Mouse (Mus musculus) myocyte (in vitro differentiated cells): ENCODE measurements around the gene Med13.

ENCODE experiments used
- E2F4 ChIP-seq: IDR thresholded peaks from one replicate; pipeline ENCODE4 v1.6.1; 2011; ENCODE audit warnings: mild to moderate bottlenecking, control low read depth, moderate library complexity; ENCODE audit not compliant: insufficient read depth
- POLR2A ChIP-seq: IDR thresholded peaks from one replicate; pipeline ENCODE4 v1.6.1; 2011; ENCODE audit warnings: low read depth, mild to moderate bottlenecking, control low read depth, moderate library complexity; ENCODE audit not compliant: insufficient read length
- POLR2AphosphoS2 ChIP-seq: IDR thresholded peaks from one replicate; pipeline ENCODE4 v1.6.1; 2011; ENCODE audit warnings: low read depth, control low read depth; ENCODE audit not compliant: insufficient read length
- USF1 ChIP-seq: IDR thresholded peaks from one replicate; pipeline ENCODE4 v1.6.1; 2011; ENCODE audit warnings: low read depth, mild to moderate bottlenecking, control low read depth, moderate library complexity

DNA sequence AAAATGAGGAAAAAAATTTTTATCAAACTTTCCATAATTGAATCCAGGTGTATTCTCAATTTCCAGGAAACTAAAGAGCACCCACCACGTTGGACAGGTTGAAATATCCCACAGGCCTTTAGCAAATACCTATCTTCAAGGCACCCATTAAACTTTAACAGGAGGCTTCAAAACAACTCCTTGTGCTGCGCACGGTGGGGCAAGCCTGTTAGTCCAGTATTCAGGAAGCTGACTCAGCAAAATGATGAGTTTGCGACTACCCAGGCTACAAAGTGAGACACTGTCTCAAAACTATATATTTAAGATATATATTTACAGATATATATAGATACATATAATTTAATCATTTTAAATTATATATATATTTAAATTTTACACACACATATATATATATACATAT lies 125.0 kb downstream of the Med13 start:
- no peak for TF ChIP-seq POLR2A
- no peak for TF ChIP-seq USF1
- TF ChIP-seq E2F4, result no peak
- no peak for TF ChIP-seq POLR2AphosphoS2
